Mouse (Mus musculus) E14TG2a.4 (cell line): Measurements from ENCODE around the gene Denr.

ENCODE experiments used
- CTCF ChIP-seq: conservative IDR thresholded peaks from 2 replicates; pipeline ENCODE4 v1.5.1; 2014; ENCODE audit warnings: low read length
- POU5F1 ChIP-seq: IDR thresholded peaks from 2 replicates; pipeline ENCODE4 v1.6.1; 2014; ENCODE audit warnings: low read length, borderline replicate concordance

DNA sequence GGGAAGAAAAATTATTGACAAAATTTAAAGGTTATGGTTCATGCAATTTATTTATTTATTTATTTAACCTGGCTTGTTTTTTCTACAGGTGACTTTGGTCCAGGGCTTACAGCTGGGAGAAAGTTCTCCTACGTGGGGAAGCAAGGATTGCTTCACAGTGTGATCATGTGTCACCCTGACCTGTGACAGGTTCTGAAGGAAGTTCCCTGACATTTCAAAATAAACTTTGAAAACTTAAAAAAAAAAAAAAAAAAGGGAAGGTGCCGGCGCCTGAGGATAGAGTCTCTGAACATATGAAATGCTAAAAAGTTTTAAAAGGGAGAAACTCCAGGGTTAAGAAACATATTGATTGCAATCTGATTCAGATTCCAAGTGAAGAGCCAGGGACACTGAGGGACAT, 20.6 kb upstream of the Denr start:
- TF ChIP-seq CTCF (no peak), POU5F1 (no peak)
